Mouse (Mus musculus): ENCODE measurements at regions not wholly inside any gene's neighbourhood (a gene's known extent, or its start where the extent isn't known, plus 50 kb on each side); places are given as distances from the start of the nearest gene placed in this dataset.
"Not testable (repeated sequence)": the region's sequence is repeated elsewhere in the genome, so short reads cannot be mapped to it uniquely, and the experiment has no call there.

DNA sequence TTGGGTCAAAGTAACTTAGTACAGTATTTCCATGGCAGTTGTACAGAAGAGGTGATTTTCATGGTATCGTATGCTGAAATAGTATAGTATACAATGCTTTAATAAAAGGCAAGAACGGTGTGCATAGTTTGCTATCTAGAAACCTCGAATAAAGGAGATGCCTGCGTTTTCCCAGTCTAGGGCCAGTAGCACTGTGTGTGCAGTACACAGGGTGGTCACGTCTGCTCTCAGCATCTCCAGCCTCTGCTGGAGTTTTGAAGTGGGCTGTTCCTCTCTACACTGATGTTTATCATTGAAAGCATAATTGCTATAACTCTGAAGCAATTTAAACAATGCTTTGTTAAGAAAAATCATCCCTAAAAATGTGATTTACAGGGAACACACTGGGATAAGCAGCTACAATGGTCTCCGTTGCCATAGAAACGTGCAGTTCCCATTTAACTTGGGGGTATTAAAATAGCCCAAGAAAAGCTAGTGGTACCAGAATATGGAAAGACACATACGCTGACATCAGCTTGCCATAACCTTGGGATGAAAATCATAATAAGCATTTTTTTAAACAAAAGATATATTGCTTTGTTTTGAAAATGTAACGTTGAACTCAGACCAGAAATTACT is 106.1 kb upstream of the Smlr1 start:
- H3K4me2 ChIP-seq (replicated peaks; ENCODE audit: low read depth): no peak overlapping the region
- H3K9me3 ChIP-seq (ENCODE audit: control insufficient read depth): no peaks in the 10 kb centered on the region
- H3K27me3 ChIP-seq (replicated peaks; ENCODE audit: control insufficient read depth, insufficient read depth, low read length): no peaks in the 10 kb centered on the region
- no peaks in the 10 kb centered on the region for H3K4me1 ChIP-seq (replicated peaks; ENCODE audit: control insufficient read depth, insufficient read depth, low read length)
- 73% methylated on average over 9 of the region's 9 CpGs for WGBS
- no peaks in the 10 kb centered on the region for H3K36me3 ChIP-seq (ENCODE audit: control insufficient read depth, insufficient read depth)
- no peak overlapping the region for H3K9ac ChIP-seq (ENCODE audit: low read depth, low read length)
- no peak for ATAC-seq
- no peak overlapping the region for H3K27ac ChIP-seq (ENCODE audit: low read depth, low read length)
- no peak overlapping the region for H3K4me3 ChIP-seq (ENCODE audit: low read depth, low read length)
- TF ChIP-seq CTCF (IDR thresholded peaks at IDR 0.05; ENCODE audit: low read depth): no peak

DNA sequence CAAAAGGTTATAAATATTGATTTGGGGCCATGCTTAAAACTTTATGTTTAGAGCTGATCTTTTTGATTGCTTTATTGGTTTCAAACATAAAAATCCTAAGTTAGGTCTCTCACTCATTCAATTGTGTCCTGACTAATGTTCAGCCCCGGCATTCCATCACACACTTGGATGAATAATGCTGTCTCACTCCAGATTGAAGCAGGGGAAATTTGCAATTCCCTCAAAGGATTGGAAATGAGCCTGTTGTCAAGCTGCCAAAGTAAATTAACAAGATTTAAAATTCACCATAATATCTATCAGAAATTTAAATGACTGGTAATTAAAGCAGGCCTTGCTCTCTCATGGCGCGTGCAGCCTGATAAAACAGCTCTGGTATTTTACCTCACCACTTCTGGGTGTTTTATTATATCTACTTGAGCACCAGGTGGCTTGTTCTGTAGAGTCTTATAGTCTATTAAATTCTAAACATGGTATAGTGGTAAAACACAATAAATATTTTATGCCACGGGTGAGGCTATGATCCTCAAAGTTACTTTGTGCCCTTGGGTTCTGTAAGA is 97.1 kb upstream of the Smlr1 start:
- Histone ChIP-seq H3K4me2 (replicated peaks; ENCODE audit: low read depth) (no peak overlapping the region), H3K27me3 (replicated peaks; ENCODE audit: control insufficient read depth, insufficient read depth, low read length) (no peaks in the 10 kb centered on the region), H3K9me3 (ENCODE audit: control insufficient read depth) (no peaks in the 10 kb centered on the region), H3K4me1 (replicated peaks; ENCODE audit: control insufficient read depth, insufficient read depth, low read length) (no peaks in the 10 kb centered on the region), H3K36me3 (ENCODE audit: control insufficient read depth, insufficient read depth) (no peaks in the 10 kb centered on the region), H3K9ac (ENCODE audit: low read depth, low read length) (no peak overlapping the region), H3K4me3 (ENCODE audit: low read depth, low read length) (no peak overlapping the region), H3K27ac (ENCODE audit: low read depth, low read length) (no peak overlapping the region)
- 83% methylated on average over 4 of the region's 4 CpGs for WGBS
- no peak for TF ChIP-seq CTCF (IDR thresholded peaks at IDR 0.05; ENCODE audit: low read depth)
- no peak for ATAC-seq

DNA sequence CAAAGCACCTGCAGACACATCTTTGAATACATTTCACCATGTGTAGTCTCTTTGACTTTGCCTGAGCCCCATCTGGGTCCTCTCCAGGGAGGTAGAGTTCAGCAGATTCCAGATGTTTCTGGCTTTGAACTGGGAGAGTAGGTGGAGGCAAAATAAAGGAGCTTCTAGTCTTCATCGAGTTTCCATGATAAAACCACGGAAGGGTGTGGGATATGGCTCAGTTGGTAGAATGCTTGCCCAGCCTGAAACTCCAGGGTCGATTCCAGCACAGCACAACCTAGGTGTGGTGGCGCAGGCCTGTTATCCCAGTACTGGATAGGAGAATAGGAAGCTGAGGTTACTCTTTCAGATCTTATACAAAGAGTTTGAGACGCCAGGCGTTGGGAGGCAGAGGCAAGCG is 96.2 kb upstream of the Smlr1 start:
- 92% methylated on average over 7 of the region's 7 CpGs for WGBS
- Histone ChIP-seq H3K4me3 (ENCODE audit: low read depth, low read length) (no peak overlapping the region), H3K27ac (ENCODE audit: low read depth, low read length) (no peak overlapping the region), H3K9me3 (ENCODE audit: control insufficient read depth) (no peaks in the 10 kb centered on the region), H3K9ac (ENCODE audit: low read depth, low read length) (no peak overlapping the region), H3K4me1 (replicated peaks; ENCODE audit: control insufficient read depth, insufficient read depth, low read length) (no peaks in the 10 kb centered on the region), H3K36me3 (ENCODE audit: control insufficient read depth, insufficient read depth) (no peaks in the 10 kb centered on the region), H3K27me3 (replicated peaks; ENCODE audit: control insufficient read depth, insufficient read depth, low read length) (no peaks in the 10 kb centered on the region), H3K4me2 (replicated peaks; ENCODE audit: low read depth) (no peak overlapping the region)
- no peak for ATAC-seq
- TF ChIP-seq CTCF (IDR thresholded peaks at IDR 0.05; ENCODE audit: low read depth): no peak

- 74% methylated on average over 5 of the region's 5 CpGs for WGBS
- Histone ChIP-seq H3K4me3 (ENCODE audit: low read depth, low read length) (no peak overlapping the region), H3K27me3 (replicated peaks; ENCODE audit: control insufficient read depth, insufficient read depth, low read length) (no peaks in the 10 kb centered on the region), H3K36me3 (ENCODE audit: control insufficient read depth, insufficient read depth) (no peaks in the 10 kb centered on the region), H3K4me1 (replicated peaks; ENCODE audit: control insufficient read depth, insufficient read depth, low read length) (no peaks in the 10 kb centered on the region), H3K9ac (ENCODE audit: low read depth, low read length) (no peak overlapping the region), H3K4me2 (replicated peaks; ENCODE audit: low read depth) (no peak overlapping the region), H3K27ac (ENCODE audit: low read depth, low read length) (no peak overlapping the region), H3K9me3 (ENCODE audit: control insufficient read depth) (no peaks in the 10 kb centered on the region)
- TF ChIP-seq CTCF (IDR thresholded peaks at IDR 0.05; ENCODE audit: low read depth): no peak
- ATAC-seq: no peak
Measured at GRCm38 (mm10) chr10:25622585-25622984, 86.5 kb upstream of the Smlr1 start.

DNA sequence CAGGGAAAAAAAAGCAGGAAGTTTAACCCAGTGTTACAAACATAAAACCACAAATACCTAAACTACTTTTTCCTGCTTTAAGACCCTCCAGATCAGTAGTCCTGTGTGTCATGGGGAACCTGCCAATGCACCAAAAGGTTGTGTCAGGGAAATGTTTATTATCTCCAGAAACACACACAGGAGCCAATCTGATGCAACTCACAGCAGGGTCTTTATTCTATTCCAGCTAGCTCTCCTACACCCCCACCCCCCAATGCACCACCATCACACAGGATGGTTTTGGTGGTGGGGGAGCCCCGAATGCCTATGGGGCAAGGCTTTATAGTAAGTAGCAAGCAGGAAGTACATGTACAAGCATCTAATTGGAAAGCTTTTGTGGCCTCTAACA is 85.7 kb upstream of the Smlr1 start:
- not testable (repeated sequence) for H3K27ac ChIP-seq (ENCODE audit: low read depth, low read length); H3K9me3 ChIP-seq (ENCODE audit: control insufficient read depth); H3K36me3 ChIP-seq (ENCODE audit: control insufficient read depth, insufficient read depth); H3K4me3 ChIP-seq (ENCODE audit: low read depth, low read length); ATAC-seq; H3K27me3 ChIP-seq (replicated peaks; ENCODE audit: control insufficient read depth, insufficient read depth, low read length); H3K4me1 ChIP-seq (replicated peaks; ENCODE audit: control insufficient read depth, insufficient read depth, low read length); H3K4me2 ChIP-seq (replicated peaks; ENCODE audit: low read depth); H3K9ac ChIP-seq (ENCODE audit: low read depth, low read length)
- 50% methylated on average over 1 of the region's 1 CpGs for WGBS

DNA sequence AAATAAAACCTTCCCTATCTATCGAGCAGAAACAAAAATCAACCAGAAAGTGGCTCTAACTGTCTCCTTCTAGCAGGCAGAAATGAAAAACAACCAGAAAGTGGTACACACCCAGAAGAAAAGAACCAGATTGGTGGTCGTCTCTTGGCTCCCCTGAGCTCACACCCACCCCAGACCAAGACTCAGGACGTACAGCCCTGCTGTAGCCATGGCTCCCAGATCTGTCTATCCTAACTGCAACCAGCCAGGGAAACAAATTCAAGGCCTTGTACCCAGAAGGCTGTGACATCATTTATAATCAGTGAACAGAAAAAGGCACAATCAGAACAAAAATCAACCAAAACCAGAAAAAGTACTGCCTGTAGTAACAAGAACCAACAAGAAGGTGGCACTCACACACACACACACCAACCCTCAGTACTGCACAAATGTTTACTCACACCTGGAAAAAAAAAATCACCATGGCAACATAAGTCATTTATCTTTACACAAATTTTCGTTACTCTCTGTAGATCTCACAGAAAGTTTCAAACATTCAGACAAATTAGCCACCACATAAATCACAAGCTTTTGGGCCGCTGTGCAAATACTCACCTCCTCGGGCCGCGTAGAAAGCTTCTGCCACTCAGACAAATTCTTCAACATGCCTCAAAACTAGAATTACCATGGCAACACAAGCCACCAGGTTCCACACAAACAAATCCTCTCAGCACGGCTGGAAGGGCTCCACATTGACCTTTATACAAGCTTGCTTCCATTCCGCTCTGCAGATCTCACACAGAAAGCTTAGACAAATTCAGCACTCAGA is 85.1 kb upstream of the Smlr1 start:
- Histone ChIP-seq H3K4me1 (replicated peaks; ENCODE audit: control insufficient read depth, insufficient read depth, low read length) (no peaks in the 10 kb centered on the region), H3K4me2 (replicated peaks; ENCODE audit: low read depth) (peak overlapping the region; percentile 22; the same call in 1 of the 2 replicates), H3K36me3 (ENCODE audit: control insufficient read depth, insufficient read depth) (no peaks in the 10 kb centered on the region), H3K9me3 (ENCODE audit: control insufficient read depth) (no peaks in the 10 kb centered on the region), H3K4me3 (ENCODE audit: low read depth, low read length) (no peak overlapping the region), H3K27ac (ENCODE audit: low read depth, low read length) (no peak overlapping the region), H3K9ac (ENCODE audit: low read depth, low read length) (no peak overlapping the region), H3K27me3 (replicated peaks; ENCODE audit: control insufficient read depth, insufficient read depth, low read length) (no peaks in the 10 kb centered on the region)
- no peak for ATAC-seq
- peak; percentile 62 for TF ChIP-seq CTCF (IDR thresholded peaks at IDR 0.05; ENCODE audit: low read depth)
- WGBS: 33% methylated on average over 10 of the region's 10 CpGs
